Mouse (Mus musculus): ENCODE results near the gene Mllt3. TPM values are rescaled to one million over a fixed set of nuclear protein-coding genes. Genes with fewer than 3 reads are reported as not detected.

The Mllt3 gene
- polyA plus RNA-seq, 1 experiment from 2014 or later: 67.6 TPM

GRCm38 (mm10) chr4:87901166-87901565, 132.0 kb downstream of the Mllt3 start:
- Histone ChIP-seq H3K4me1 (ENCODE audit: control insufficient read depth, insufficient read depth, low read length) (peaks cover 5% of the 10 kb centered on the region; the same call in 1 of the 2 replicates), H3K9ac (ENCODE audit: low read depth, low read length) (no peak overlapping the region), H3K9me3 (replicated peaks; ENCODE audit: control insufficient read depth, low read length) (no peaks in the 10 kb centered on the region), H3K36me3 (ENCODE audit: control insufficient read depth, insufficient read depth, low read length) (no peaks in the 10 kb centered on the region), H3K27me3 (ENCODE audit: control insufficient read depth, insufficient read depth, low read length) (no peaks in the 10 kb centered on the region), H3K4me3 (ENCODE audit: low read depth, low read length) (no peak overlapping the region), H3K4me2 (no peak overlapping the region), H3K27ac (ENCODE audit: low read depth, low read length) (no peak overlapping the region)
- 40% methylated on average over 1 of the region's 1 CpGs for WGBS (ENCODE audit: insufficient replicate concordance)
- ATAC-seq (replicated peaks; ENCODE audit: insufficient number of reproducible peaks, low FRiP score, low TSS enrichment): no peak

GRCm38 (mm10) chr4:87893498-87893897, 139.7 kb downstream of the Mllt3 start:
- no peaks in the 10 kb centered on the region for H3K36me3 ChIP-seq (ENCODE audit: control insufficient read depth, insufficient read depth, low read length)
- WGBS (ENCODE audit: insufficient replicate concordance): 82% methylated on average over 3 of the region's 3 CpGs
- no peak for ATAC-seq (replicated peaks; ENCODE audit: insufficient number of reproducible peaks, low FRiP score, low TSS enrichment)
- H3K4me1 ChIP-seq (ENCODE audit: control insufficient read depth, insufficient read depth, low read length): no peaks in the 10 kb centered on the region
- no peak overlapping the region for H3K27ac ChIP-seq (ENCODE audit: low read depth, low read length)
- H3K27me3 ChIP-seq (ENCODE audit: control insufficient read depth, insufficient read depth, low read length): no peaks in the 10 kb centered on the region
- no peak overlapping the region for H3K9ac ChIP-seq (ENCODE audit: low read depth, low read length)
- no peaks in the 10 kb centered on the region for H3K9me3 ChIP-seq (replicated peaks; ENCODE audit: control insufficient read depth, low read length)
- H3K4me2 ChIP-seq: no peak overlapping the region
- no peak overlapping the region for H3K4me3 ChIP-seq (ENCODE audit: low read depth, low read length)

GRCm38 (mm10) chr4:87893012-87893411, 140.2 kb downstream of the Mllt3 start:
- no peaks in the 10 kb centered on the region for H3K36me3 ChIP-seq (ENCODE audit: control insufficient read depth, insufficient read depth, low read length)
- no peak overlapping the region for H3K4me3 ChIP-seq (ENCODE audit: low read depth, low read length)
- H3K4me2 ChIP-seq: no peak overlapping the region
- H3K27me3 ChIP-seq (ENCODE audit: control insufficient read depth, insufficient read depth, low read length): no peaks in the 10 kb centered on the region
- no peaks in the 10 kb centered on the region for H3K9me3 ChIP-seq (replicated peaks; ENCODE audit: control insufficient read depth, low read length)
- 89% methylated on average over 4 of the region's 4 CpGs for WGBS (ENCODE audit: insufficient replicate concordance)
- H3K9ac ChIP-seq (ENCODE audit: low read depth, low read length): no peak overlapping the region
- H3K27ac ChIP-seq (ENCODE audit: low read depth, low read length): no peak overlapping the region
- ATAC-seq (replicated peaks; ENCODE audit: insufficient number of reproducible peaks, low FRiP score, low TSS enrichment): no peak
- no peaks in the 10 kb centered on the region for H3K4me1 ChIP-seq (ENCODE audit: control insufficient read depth, insufficient read depth, low read length)

- Histone ChIP-seq H3K4me1 (ENCODE audit: control insufficient read depth, insufficient read depth, low read length) (no peaks in the 10 kb centered on the region), H3K36me3 (ENCODE audit: control insufficient read depth, insufficient read depth, low read length) (no peaks in the 10 kb centered on the region), H3K9me3 (replicated peaks; ENCODE audit: control insufficient read depth, low read length) (no peaks in the 10 kb centered on the region), H3K9ac (ENCODE audit: low read depth, low read length) (no peak overlapping the region), H3K27ac (ENCODE audit: low read depth, low read length) (no peak overlapping the region), H3K27me3 (ENCODE audit: control insufficient read depth, insufficient read depth, low read length) (no peaks in the 10 kb centered on the region), H3K4me3 (ENCODE audit: low read depth, low read length) (no peak overlapping the region), H3K4me2 (no peak overlapping the region)
- WGBS (ENCODE audit: insufficient replicate concordance): 82% methylated on average over 5 of the region's 5 CpGs
- ATAC-seq (replicated peaks; ENCODE audit: insufficient number of reproducible peaks, low FRiP score, low TSS enrichment): no peak
Observed at GRCm38 (mm10) chr4:87883225-87883875, 149.8 kb downstream of the Mllt3 start.

- ATAC-seq (replicated peaks; ENCODE audit: insufficient number of reproducible peaks, low FRiP score, low TSS enrichment): no peak
- Histone ChIP-seq H3K36me3 (ENCODE audit: control insufficient read depth, insufficient read depth, low read length) (no peaks in the 10 kb centered on the region), H3K27me3 (ENCODE audit: control insufficient read depth, insufficient read depth, low read length) (no peaks in the 10 kb centered on the region), H3K9me3 (replicated peaks; ENCODE audit: control insufficient read depth, low read length) (no peaks in the 10 kb centered on the region), H3K4me2 (no peak overlapping the region), H3K9ac (ENCODE audit: low read depth, low read length) (no peak overlapping the region), H3K4me1 (ENCODE audit: control insufficient read depth, insufficient read depth, low read length) (no peaks in the 10 kb centered on the region), H3K27ac (ENCODE audit: low read depth, low read length) (no peak overlapping the region), H3K4me3 (ENCODE audit: low read depth, low read length) (no peak overlapping the region)
- WGBS (ENCODE audit: insufficient replicate concordance): 100% methylated on average over 1 of the region's 1 CpGs
Observed at GRCm38 (mm10) chr4:87881995-87882394, 151.2 kb downstream of the Mllt3 start.

GRCm38 (mm10) chr4:87881583-87881982, 151.6 kb downstream of the Mllt3 start:
- H3K4me2 ChIP-seq: no peak overlapping the region
- H3K4me3 ChIP-seq (ENCODE audit: low read depth, low read length): no peak overlapping the region
- no peaks in the 10 kb centered on the region for H3K36me3 ChIP-seq (ENCODE audit: control insufficient read depth, insufficient read depth, low read length)
- no peak for ATAC-seq (replicated peaks; ENCODE audit: insufficient number of reproducible peaks, low FRiP score, low TSS enrichment)
- H3K27me3 ChIP-seq (ENCODE audit: control insufficient read depth, insufficient read depth, low read length): no peaks in the 10 kb centered on the region
- no peak overlapping the region for H3K27ac ChIP-seq (ENCODE audit: low read depth, low read length)
- WGBS (ENCODE audit: insufficient replicate concordance): 84% methylated on average over 2 of the region's 2 CpGs
- no peaks in the 10 kb centered on the region for H3K4me1 ChIP-seq (ENCODE audit: control insufficient read depth, insufficient read depth, low read length)
- H3K9me3 ChIP-seq (replicated peaks; ENCODE audit: control insufficient read depth, low read length): no peaks in the 10 kb centered on the region
- no peak overlapping the region for H3K9ac ChIP-seq (ENCODE audit: low read depth, low read length)

- ATAC-seq (replicated peaks; ENCODE audit: insufficient number of reproducible peaks, low FRiP score, low TSS enrichment): no peak
- no peaks in the 10 kb centered on the region for H3K9me3 ChIP-seq (replicated peaks; ENCODE audit: control insufficient read depth, low read length)
- H3K4me2 ChIP-seq: no peak overlapping the region
- 90% methylated on average over 2 of the region's 2 CpGs for WGBS (ENCODE audit: insufficient replicate concordance)
- no peaks in the 10 kb centered on the region for H3K27me3 ChIP-seq (ENCODE audit: control insufficient read depth, insufficient read depth, low read length)
- H3K4me1 ChIP-seq (ENCODE audit: control insufficient read depth, insufficient read depth, low read length): no peaks in the 10 kb centered on the region
- H3K4me3 ChIP-seq (ENCODE audit: low read depth, low read length): no peak overlapping the region
- H3K36me3 ChIP-seq (ENCODE audit: control insufficient read depth, insufficient read depth, low read length): no peaks in the 10 kb centered on the region
- H3K9ac ChIP-seq (ENCODE audit: low read depth, low read length): no peak overlapping the region
- no peak overlapping the region for H3K27ac ChIP-seq (ENCODE audit: low read depth, low read length)
Observed at GRCm38 (mm10) chr4:87880297-87880696, 152.9 kb downstream of the Mllt3 start.

GRCm38 (mm10) chr4:87878701-87879100, 154.5 kb downstream of the Mllt3 start:
- H3K9me3 ChIP-seq (replicated peaks; ENCODE audit: control insufficient read depth, low read length): no peaks in the 10 kb centered on the region
- H3K36me3 ChIP-seq (ENCODE audit: control insufficient read depth, insufficient read depth, low read length): no peaks in the 10 kb centered on the region
- no peak overlapping the region for H3K4me2 ChIP-seq
- H3K27me3 ChIP-seq (ENCODE audit: control insufficient read depth, insufficient read depth, low read length): no peaks in the 10 kb centered on the region
- no peak overlapping the region for H3K4me3 ChIP-seq (ENCODE audit: low read depth, low read length)
- ATAC-seq (replicated peaks; ENCODE audit: insufficient number of reproducible peaks, low FRiP score, low TSS enrichment): no peak
- no peak overlapping the region for H3K27ac ChIP-seq (ENCODE audit: low read depth, low read length)
- H3K9ac ChIP-seq (ENCODE audit: low read depth, low read length): no peak overlapping the region
- no peaks in the 10 kb centered on the region for H3K4me1 ChIP-seq (ENCODE audit: control insufficient read depth, insufficient read depth, low read length)
- 72% methylated on average over 6 of the region's 6 CpGs for whole genome bisulfite sequencing (ENCODE audit: insufficient replicate concordance)

- no peaks in the 10 kb centered on the region for H3K27me3 ChIP-seq (ENCODE audit: control insufficient read depth, insufficient read depth, low read length)
- H3K36me3 ChIP-seq (ENCODE audit: control insufficient read depth, insufficient read depth, low read length): no peaks in the 10 kb centered on the region
- ATAC-seq (replicated peaks; ENCODE audit: insufficient number of reproducible peaks, low FRiP score, low TSS enrichment): no peak
- 55% methylated on average over 2 of the region's 2 CpGs for WGBS (ENCODE audit: insufficient replicate concordance)
- no peak overlapping the region for H3K4me3 ChIP-seq (ENCODE audit: low read depth, low read length)
- H3K4me1 ChIP-seq (ENCODE audit: control insufficient read depth, insufficient read depth, low read length): no peaks in the 10 kb centered on the region
- no peak overlapping the region for H3K4me2 ChIP-seq
- H3K9me3 ChIP-seq (replicated peaks; ENCODE audit: control insufficient read depth, low read length): no peaks in the 10 kb centered on the region
- H3K27ac ChIP-seq (ENCODE audit: low read depth, low read length): no peak overlapping the region
- H3K9ac ChIP-seq (ENCODE audit: low read depth, low read length): no peak overlapping the region
Observed at GRCm38 (mm10) chr4:87870563-87870962, 162.6 kb downstream of the Mllt3 start.
